Mouse (Mus musculus) C2C12 (cell line): ENCODE data around the gene Ptprt.

Experiments
- CEBPB ChIP-seq: IDR thresholded peaks from one replicate; pipeline ENCODE4 v1.6.1; 2011; ENCODE audit warnings: low read depth, mild to moderate bottlenecking, control low read depth, moderate library complexity
- CTCF ChIP-seq: IDR thresholded peaks from one replicate; pipeline ENCODE4 v1.5.1; 2011; ENCODE audit not compliant: control insufficient read depth, insufficient read depth, insufficient read length
- FOSL1 ChIP-seq: IDR thresholded peaks from one replicate; pipeline ENCODE4 v1.8.0; 2011; ENCODE audit warnings: mild to moderate bottlenecking, low read length; ENCODE audit not compliant: poor library complexity, insufficient read depth, severe bottlenecking
- MAX ChIP-seq: IDR thresholded peaks from one replicate; pipeline ENCODE4 v1.6.1; 2011; ENCODE audit warnings: mild to moderate bottlenecking, control low read depth
- MYOD1 ChIP-seq: IDR thresholded peaks from one replicate; pipeline ENCODE4 v1.6.1; 2011; ENCODE audit warnings: low read depth; ENCODE audit not compliant: control insufficient read depth, insufficient read length
- MYOG ChIP-seq: IDR thresholded peaks from one replicate; pipeline ENCODE4 v1.6.1; 2011; ENCODE audit not compliant: control insufficient read depth, insufficient read length; ENCODE audit errors: extremely low read depth
- USF1 ChIP-seq: IDR thresholded peaks from one replicate; pipeline ENCODE4 v1.6.1; 2011; ENCODE audit warnings: low read depth, mild to moderate bottlenecking, control low read depth, moderate library complexity

GRCm38 (mm10) chr2:162662431-162662970, 1.6 kb upstream of the Ptprt start:
- TF ChIP-seq CTCF (no peak), USF1 (no peak), MAX (no peak), MYOD1 (no peak), MYOG (no peak), CEBPB (no peak), FOSL1 (no peak)
